Mouse (Mus musculus): ENCODE data around the gene Cmpk2.

DNA sequence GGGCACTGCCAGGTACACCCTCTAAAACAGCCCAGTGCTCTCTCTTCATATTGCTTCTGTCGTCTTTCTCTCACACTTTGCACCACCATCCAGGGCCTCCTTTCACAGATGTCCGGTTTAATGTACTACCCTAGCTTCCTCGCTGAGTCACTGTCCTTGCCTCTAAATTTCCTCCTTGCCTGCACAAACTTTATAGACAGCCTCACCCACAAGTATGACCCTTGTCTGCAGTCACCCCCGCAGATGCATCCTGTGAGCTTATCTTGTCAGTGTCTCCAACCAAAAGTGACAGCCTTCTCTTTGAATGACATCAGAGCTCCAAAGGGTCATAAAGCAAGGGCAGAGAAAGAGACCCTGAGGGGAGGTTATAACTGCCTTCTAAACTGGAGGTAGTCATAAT, 16.1 kb upstream of the Cmpk2 start:
- TF ChIP-seq POLR2A (IDR thresholded peaks at IDR 0.05; ENCODE audit: borderline replicate concordance, low read depth, low read length) (no peak), CTCF (IDR thresholded peaks at IDR 0.05; ENCODE audit: low read depth, low read length) (no peak)
